Mouse (Mus musculus) MEL (cell line): ENCODE results near the gene Klf2. TPM values are rescaled to one million over a fixed set of nuclear protein-coding genes. Genes with fewer than 3 reads are reported as not detected.

Source experiments
- DNase-seq: peaks from one replicate; pipeline ENCODE4 v3.0.0; 2011; ENCODE audit warnings: low read depth, low spot score
- H3K27ac ChIP-seq: 2 replicates; pipeline ENCODE4 v1.5.1; 2012; ENCODE audit warnings: low read depth, mild to moderate bottlenecking, control low read depth, low read length, moderate library complexity; ENCODE audit not compliant: control insufficient read depth
- H3K27me3 ChIP-seq, 2 experiments: fragments of 150-350 bp in 1 of 2; sonication (generic) in 1 of 2; 2 replicates each; pipeline ENCODE4 v1.6.1; 2012; ENCODE audit warnings: low read length in 2 of 2, mild to moderate bottlenecking in 2 of 2, improper control_type of control experiment in 1 of 2, moderate library complexity in 1 of 2; ENCODE audit not compliant: insufficient read depth in 2 of 2, control insufficient read depth in 1 of 2
- H3K36me3 ChIP-seq, 2 experiments: 2 replicates each; pipeline ENCODE4 v1.6.1; 2012 to 2014; ENCODE audit warnings: low read length in 2 of 2, improper control_type of control experiment in 1 of 2, inconsistent platforms in 1 of 2, mild to moderate bottlenecking in 1 of 2; ENCODE audit not compliant: insufficient read depth in 2 of 2, control insufficient read depth in 1 of 2
- H3K4me1 ChIP-seq, 2 experiments: fragments of 150-350 bp in 1 of 2; sonication (generic) in 1 of 2; 2 replicates each; pipeline ENCODE4 v1.6.1; 2012; ENCODE audit warnings: low read length in 2 of 2, improper control_type of control experiment in 1 of 2, mild to moderate bottlenecking in 1 of 2; ENCODE audit not compliant: insufficient read depth in 2 of 2, control insufficient read depth in 1 of 2
- H3K4me3 ChIP-seq, 2 experiments: fragments of 150-350 bp in 1 of 2; sonication (generic) in 1 of 2; 2 replicates each; pipeline ENCODE4 v1.5.1; 2012; ENCODE audit warnings: low read depth in 2 of 2, low read length in 2 of 2, mild to moderate bottlenecking in 2 of 2, moderate library complexity in 2 of 2, control low read depth in 1 of 2, improper control_type of control experiment in 1 of 2; ENCODE audit not compliant: control insufficient read depth in 1 of 2, insufficient read depth in 1 of 2
- H3K79me2 ChIP-seq: 2 replicates; pipeline ENCODE4 v1.6.1; 2012; ENCODE audit warnings: mild to moderate bottlenecking, low read length, moderate library complexity; ENCODE audit not compliant: control insufficient read depth, poor library complexity, insufficient read depth
- H3K9ac ChIP-seq: 2 replicates; pipeline ENCODE4 v1.6.1; 2012; ENCODE audit warnings: low read depth, mild to moderate bottlenecking, control low read depth, low read length, moderate library complexity; ENCODE audit not compliant: control insufficient read depth, poor library complexity, severe bottlenecking
- H3K9me3 ChIP-seq: fragments of 150-350 bp; sonication (generic); replicated peaks from 2 replicates; pipeline ENCODE4 v1.6.1; 2012; ENCODE audit warnings: mild to moderate bottlenecking, low read length, improper control_type of control experiment, moderate library complexity; ENCODE audit not compliant: insufficient read depth
- BHLHE40 ChIP-seq: IDR thresholded peaks from 2 replicates; pipeline ENCODE4 v1.6.1; 2012; ENCODE audit warnings: low read depth, mild to moderate bottlenecking, inconsistent platforms, low read length, improper control_type of control experiment, borderline replicate concordance
- CHD2 ChIP-seq: IDR thresholded peaks from 2 replicates; pipeline ENCODE4 v1.6.1; 2011; ENCODE audit warnings: low read length, improper control_type of control experiment
- ELF1 ChIP-seq: IDR thresholded peaks from 2 replicates; pipeline ENCODE4 v1.6.1; 2014; ENCODE audit warnings: low read depth, mild to moderate bottlenecking, inconsistent platforms, low read length, improper control_type of control experiment, moderate library complexity
- ETS1 ChIP-seq: IDR thresholded peaks from 2 replicates; pipeline ENCODE4 v1.6.1; 2012; ENCODE audit warnings: low read depth, mild to moderate bottlenecking, inconsistent platforms, low read length, improper control_type of control experiment, moderate library complexity
- GABPA ChIP-seq: IDR thresholded peaks from 2 replicates; pipeline ENCODE4 v1.6.1; 2012; ENCODE audit warnings: low read depth, mild to moderate bottlenecking, inconsistent platforms, low read length, improper control_type of control experiment, moderate library complexity
- GATA1 ChIP-seq: IDR thresholded peaks from 2 replicates; pipeline ENCODE4 v1.6.1; 2011; ENCODE audit warnings: low read depth, low read length, improper control_type of control experiment
- MAFK ChIP-seq: IDR thresholded peaks from 2 replicates; pipeline ENCODE4 v1.6.1; 2011; ENCODE audit warnings: low read depth, mild to moderate bottlenecking, low read length, improper control_type of control experiment, borderline replicate concordance
- MAX ChIP-seq: IDR thresholded peaks from 2 replicates; pipeline ENCODE4 v1.6.1; 2011; ENCODE audit warnings: low read length, improper control_type of control experiment
- MEF2A ChIP-seq: IDR thresholded peaks from 2 replicates; pipeline ENCODE4 v1.6.1; 2014; ENCODE audit warnings: low read depth, mild to moderate bottlenecking, inconsistent platforms, low read length, improper control_type of control experiment; ENCODE audit not compliant: poor library complexity, insufficient replicate concordance, severe bottlenecking; ENCODE audit errors: extremely low read depth
- MXI1 ChIP-seq: IDR thresholded peaks from 2 replicates; pipeline ENCODE4 v1.6.1; 2011; ENCODE audit warnings: mild to moderate bottlenecking, low read depth, low read length, improper control_type of control experiment
- MYB ChIP-seq: IDR thresholded peaks from 2 replicates; pipeline ENCODE4 v1.6.1; 2011; ENCODE audit warnings: mild to moderate bottlenecking, low read depth, low read length, improper control_type of control experiment
- NELFE ChIP-seq: IDR thresholded peaks from 2 replicates; pipeline ENCODE4 v1.6.1; 2011; ENCODE audit warnings: low read depth, low read length, improper control_type of control experiment
- RCOR1 ChIP-seq: IDR thresholded peaks from 2 replicates; pipeline ENCODE4 v1.6.1; 2012; ENCODE audit warnings: low read depth, mild to moderate bottlenecking, inconsistent platforms, low read length, improper control_type of control experiment
- ZMIZ1 ChIP-seq: IDR thresholded peaks from 2 replicates; pipeline ENCODE4 v1.6.1; 2012; ENCODE audit warnings: low read depth, mild to moderate bottlenecking, inconsistent platforms, low read length, improper control_type of control experiment, moderate library complexity
- polyA plus RNA-seq, 2 experiments: library from polyadenylated mRNA; stranded (reverse) in 1 of 2; unstranded in 1 of 2; fragments of >175 nt in 1 of 2; fragments of >200 nt in 1 of 2; gene quantifications; 2 replicates each; pipeline versions ENCODE4 v1.2.1 to v1.2.4; 2012; ENCODE audit warnings: low replicate concordance in 2 of 2, low read depth in 1 of 2; ENCODE audit not compliant: insufficient read length in 2 of 2, insufficient read depth in 1 of 2, missing spikeins in 1 of 2
- total RNA-seq: library from RNA; depleted of rRNA; stranded (reverse); fragments of 300-350 nt; gene quantifications from 2 replicates; pipeline ENCODE4 v1.2.3, GENCODE M21; 2012

Gene Klf2
- total and polyA plus RNA-seq, 3 experiments = not detected

- peak; percentile 25; the same call in 1 of the 2 replicates for TF ChIP-seq BHLHE40
- no peak for TF ChIP-seq ZMIZ1
- no peak for TF ChIP-seq NELFE
- no peak for TF ChIP-seq MXI1
These were observed 41.6 kb upstream of the Klf2 start (continued) for GRCm38 (mm10) chr8:72277244-72277643.

- Histone ChIP-seq H3K4me1 (peaks cover 6 to 12% of the 10 kb centered on the region in 2 experiments), H3K79me2 (no peaks in the 10 kb centered on the region), H3K4me3 (no peak overlapping the region), H3K27ac (no peak overlapping the region), H3K9ac (no peak overlapping the region), H3K36me3 (peaks cover 0 to 8% of the 10 kb centered on the region in 2 experiments; a peak in 2 of 4 replicates), H3K9me3 (no peaks in the 10 kb centered on the region), H3K27me3 (peaks cover 0 to 1% of the 10 kb centered on the region in 2 experiments; a peak in 1 of 4 replicates)
- no peak for DNase-seq
- TF ChIP-seq MEF2A (no peak), ELF1 (no peak), MYB (no peak), ETS1 (no peak), GABPA (no peak), MAX (no peak)
These were observed 39.7 kb upstream of the Klf2 start for GRCm38 (mm10) chr8:72279151-72279550.

- Histone ChIP-seq H3K36me3 (peaks cover 0 to 11% of the 10 kb centered on the region in 2 experiments; a peak in 2 of 4 replicates), H3K4me3 (no peak overlapping the region), H3K79me2 (no peaks in the 10 kb centered on the region), H3K9me3 (no peaks in the 10 kb centered on the region), H3K4me1 (peaks cover 6 to 22% of the 10 kb centered on the region in 2 experiments), H3K27ac (no peak overlapping the region), H3K9ac (no peak overlapping the region), H3K27me3 (peaks cover 0 to 1% of the 10 kb centered on the region in 2 experiments; a peak in 1 of 4 replicates)
- no peak for DNase-seq
- TF ChIP-seq ELF1 (no peak), GATA1 (no peak), MAFK (no peak), CHD2 (no peak), RCOR1 (peak; percentile 84)
These were observed 37.2 kb upstream of the Klf2 start for GRCm38 (mm10) chr8:72281634-72282033.
